Mouse (Mus musculus): ENCODE measurements around the gene Cblb. TPM values are rescaled to one million over a fixed set of nuclear protein-coding genes. Genes with fewer than 3 reads are reported as not detected.

The Cblb gene
- polyA plus RNA-seq, 1 experiment from 2014 or later: 7.4 TPM

DNA sequence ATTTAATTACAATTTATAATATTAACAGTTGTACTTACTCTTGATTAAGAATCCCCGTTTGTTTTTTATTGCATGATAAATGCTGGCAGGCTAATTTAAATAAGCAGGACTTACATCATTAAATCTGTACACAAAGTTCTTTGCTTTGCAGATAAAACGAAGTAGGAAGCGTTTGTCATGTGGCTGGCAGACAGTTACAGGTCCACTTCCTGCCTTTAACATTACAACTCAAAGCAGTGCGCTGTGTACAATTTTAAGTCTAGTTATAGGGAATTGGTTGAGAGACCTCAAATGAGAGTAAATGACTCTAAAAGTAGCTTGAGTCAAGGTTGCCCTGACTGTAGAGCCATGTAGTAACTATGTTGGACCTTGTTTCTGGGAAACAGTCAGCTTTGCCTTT, 25.1 kb downstream of the Cblb start:
- no peaks in the 10 kb centered on the region for H3K27me3 ChIP-seq
- CTCF ChIA-PET: interaction anchor here (0.8 kb wide), 1 partner anchor 15 kb away, joined by 3 read pairs; no protein-coding TSS in a partner anchor
- ATAC-seq (no peak), DNase-seq (ENCODE audit: low read depth, low spot score) (no peak)
- POLR2A ChIA-PET: no interaction called here
- in situ Hi-C loops (cut with MboI; ENCODE audit: low pct_unique_long_range_greater_than_20kb): no loop called here
- no peak for TF ChIP-seq CTCF (IDR thresholded peaks at IDR 0.05)

DNA sequence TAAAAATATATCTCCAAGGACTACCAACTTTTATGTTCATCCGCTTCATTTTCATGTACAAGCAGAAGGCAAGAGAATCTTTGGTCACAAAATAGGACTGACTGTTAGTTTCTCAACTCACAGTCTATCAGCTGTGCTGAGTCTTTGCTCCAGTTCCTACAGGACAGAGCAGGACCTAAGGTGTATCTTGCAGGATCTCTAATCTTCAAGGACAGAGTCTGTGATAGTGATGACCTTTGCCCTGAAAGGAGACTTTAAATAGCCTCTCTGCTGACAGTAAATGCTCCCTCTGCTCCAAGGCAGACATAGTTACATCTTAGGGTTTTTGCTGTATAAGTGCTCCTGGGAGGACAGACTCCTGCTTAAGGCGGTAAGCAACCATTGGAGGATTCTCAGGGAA, 26.3 kb downstream of the Cblb start:
- ChIA-PET CTCF (no interaction called here), POLR2A (no interaction called here)
- H3K27me3 ChIP-seq: no peaks in the 10 kb centered on the region
- ATAC-seq (no peak), DNase-seq (ENCODE audit: low read depth, low spot score) (no peak)
- in situ Hi-C loops (cut with MboI; ENCODE audit: low pct_unique_long_range_greater_than_20kb): no loop called here
- TF ChIP-seq CTCF (IDR thresholded peaks at IDR 0.05): no peak

DNA sequence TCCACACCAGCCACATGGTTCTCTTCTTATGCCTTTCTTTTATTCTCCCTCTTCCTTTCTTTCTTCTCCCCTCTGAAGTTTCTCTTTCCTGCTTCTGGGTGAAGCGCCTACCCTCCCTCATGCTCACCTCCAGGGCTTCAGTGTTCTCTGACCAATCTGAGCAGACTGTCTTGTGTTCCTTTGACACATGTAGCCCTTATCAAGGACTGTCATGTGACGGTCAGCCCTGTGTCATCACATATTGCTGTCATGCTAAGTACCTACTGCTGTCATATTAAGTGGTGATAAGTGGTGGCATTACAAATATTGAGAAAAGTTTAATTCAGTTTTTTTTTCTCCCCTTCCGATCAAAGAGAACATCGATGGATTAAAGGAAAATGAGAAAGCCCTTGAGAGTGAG, 28.5 kb downstream of the Cblb start:
- in situ Hi-C loops (cut with MboI; ENCODE audit: low pct_unique_long_range_greater_than_20kb): no loop called here
- POLR2A ChIA-PET: no interaction called here

DNA sequence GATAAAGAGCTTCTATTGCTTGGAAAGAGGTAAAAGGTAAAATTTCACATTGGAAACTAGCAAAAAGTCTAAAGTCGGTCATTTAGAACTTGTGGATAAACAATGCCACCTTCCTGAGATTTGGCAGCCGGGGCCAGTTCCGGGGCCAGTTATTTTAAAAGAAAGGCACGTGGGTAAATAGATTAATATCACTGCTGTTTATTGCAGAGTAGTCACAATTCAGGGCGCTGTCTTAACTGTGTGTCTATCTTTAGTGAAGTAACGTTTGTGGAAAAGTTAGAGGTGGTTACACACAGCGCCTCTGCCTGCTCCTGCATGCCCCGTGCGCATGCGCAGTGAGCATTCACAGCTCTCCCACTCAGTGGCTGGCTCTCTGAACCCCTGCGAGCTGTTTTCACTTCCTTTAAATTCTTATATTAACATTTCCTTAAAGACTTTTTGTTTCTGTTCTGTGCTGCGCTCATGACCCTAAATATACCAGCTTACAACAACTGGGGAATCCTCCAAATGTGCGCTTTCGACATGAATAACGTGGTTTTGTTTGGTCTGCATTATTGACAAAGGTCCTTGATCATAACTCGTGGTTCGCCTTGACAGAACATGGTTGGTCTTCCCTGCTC, 29.2 kb downstream of the Cblb start:
- TF ChIP-seq CTCF (IDR thresholded peaks at IDR 0.05): no peak
- in situ Hi-C loops (cut with MboI; ENCODE audit: low pct_unique_long_range_greater_than_20kb): no loop called here
- DNase-seq (ENCODE audit: low read depth, low spot score) (no peak), ATAC-seq (no peak)
- H3K27me3 ChIP-seq: no peaks in the 10 kb centered on the region
- CTCF ChIA-PET: interaction anchor here (1.1 to 1.2 kb wide), 2 partner anchors 11 to 28 kb away, joined by 3 read pairs; no protein-coding TSS in a partner anchor
- POLR2A ChIA-PET: no interaction called here

More for the DNA sequence above, 28.5 kb downstream of the Cblb start:
- CTCF ChIA-PET: no interaction called here
- DNase-seq (ENCODE audit: low read depth, low spot score): no peak
- no peak for TF ChIP-seq CTCF (IDR thresholded peaks at IDR 0.05)
- no peak for ATAC-seq
- no peaks in the 10 kb centered on the region for H3K27me3 ChIP-seq

DNA sequence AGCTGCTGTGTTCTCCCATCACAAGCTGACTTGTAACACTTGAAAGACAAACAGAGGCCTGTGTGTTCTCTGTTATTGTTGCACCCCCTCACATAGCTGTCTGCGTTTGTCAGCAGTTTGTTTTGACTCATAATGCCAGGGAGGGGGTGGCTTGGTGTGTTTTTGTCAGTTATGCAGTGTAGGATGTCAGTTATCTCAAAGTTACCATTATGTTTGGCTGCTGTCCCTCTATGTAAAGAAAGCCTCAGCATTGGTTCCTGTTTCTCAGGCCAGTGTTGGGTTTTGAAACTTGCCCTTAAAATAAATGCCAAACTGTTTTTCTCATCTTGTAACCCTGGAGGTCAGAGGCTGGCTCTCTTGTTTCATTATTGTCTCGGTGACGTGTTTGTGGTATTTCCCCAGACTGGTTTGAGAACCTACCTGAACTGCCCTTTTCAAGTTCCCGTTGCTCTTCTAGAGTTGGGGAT, 30.0 kb downstream of the Cblb start:
- in situ Hi-C loops (cut with MboI; ENCODE audit: low pct_unique_long_range_greater_than_20kb): no loop called here
- DNase-seq (ENCODE audit: low read depth, low spot score): peak; percentile 7
- TF ChIP-seq CTCF (IDR thresholded peaks at IDR 0.05): no peak
- ATAC-seq: no peak
- ChIA-PET CTCF (interaction anchor here (1.1 to 1.2 kb wide), 2 partner anchors 10 to 29 kb away, joined by 3 read pairs; no protein-coding TSS in a partner anchor), POLR2A (no interaction called here)
- H3K27me3 ChIP-seq: no peaks in the 10 kb centered on the region

DNA sequence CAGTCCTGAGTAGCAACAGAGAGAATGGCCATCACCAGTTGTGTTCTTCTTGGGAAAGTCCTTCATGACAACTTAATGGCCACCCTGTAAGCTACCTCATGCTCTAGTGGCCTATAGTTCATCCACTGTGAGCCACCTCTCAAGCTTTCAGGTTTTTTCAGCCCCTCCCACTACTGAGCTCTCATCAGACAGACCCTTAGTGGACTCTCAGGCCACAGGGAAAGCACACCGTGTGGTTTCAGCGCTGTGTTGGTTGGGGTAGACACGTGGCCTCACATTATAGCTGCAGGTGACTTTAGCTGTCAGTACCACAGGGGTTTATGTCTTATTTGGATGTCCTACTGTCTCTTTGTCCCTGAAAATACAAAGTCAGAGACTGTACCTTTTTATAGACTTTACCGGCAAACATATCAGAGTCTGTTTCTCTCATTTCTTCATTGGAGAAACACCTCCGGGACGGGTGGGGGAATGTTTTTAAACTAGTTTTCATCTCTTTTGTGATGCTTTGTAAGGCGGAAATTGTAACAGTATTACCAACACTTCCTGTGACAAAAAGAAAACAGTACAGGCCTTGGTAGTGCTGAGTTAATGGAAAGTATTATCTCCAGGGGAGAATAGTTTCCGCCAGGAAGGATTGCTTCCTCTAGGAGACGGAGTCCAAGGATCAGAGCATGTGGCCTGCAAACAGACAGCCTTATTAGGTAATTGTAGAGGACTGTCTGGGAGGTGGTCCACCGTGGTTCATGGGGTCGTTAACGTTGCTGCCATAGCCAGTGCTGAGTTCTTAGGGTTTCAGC, 33.5 kb downstream of the Cblb start:
- no peak for TF ChIP-seq CTCF (IDR thresholded peaks at IDR 0.05)
- DNase-seq (ENCODE audit: low read depth, low spot score): no peak
- CTCF ChIA-PET: no interaction called here
- POLR2A ChIA-PET: interaction anchor here (0.5 kb wide), 1 partner anchor 338 kb away, joined by 4 read pairs; no protein-coding TSS in a partner anchor
- ATAC-seq: no peak
- H3K27me3 ChIP-seq: no peaks in the 10 kb centered on the region
- in situ Hi-C loops (cut with MboI; ENCODE audit: low pct_unique_long_range_greater_than_20kb): no loop called here

DNA sequence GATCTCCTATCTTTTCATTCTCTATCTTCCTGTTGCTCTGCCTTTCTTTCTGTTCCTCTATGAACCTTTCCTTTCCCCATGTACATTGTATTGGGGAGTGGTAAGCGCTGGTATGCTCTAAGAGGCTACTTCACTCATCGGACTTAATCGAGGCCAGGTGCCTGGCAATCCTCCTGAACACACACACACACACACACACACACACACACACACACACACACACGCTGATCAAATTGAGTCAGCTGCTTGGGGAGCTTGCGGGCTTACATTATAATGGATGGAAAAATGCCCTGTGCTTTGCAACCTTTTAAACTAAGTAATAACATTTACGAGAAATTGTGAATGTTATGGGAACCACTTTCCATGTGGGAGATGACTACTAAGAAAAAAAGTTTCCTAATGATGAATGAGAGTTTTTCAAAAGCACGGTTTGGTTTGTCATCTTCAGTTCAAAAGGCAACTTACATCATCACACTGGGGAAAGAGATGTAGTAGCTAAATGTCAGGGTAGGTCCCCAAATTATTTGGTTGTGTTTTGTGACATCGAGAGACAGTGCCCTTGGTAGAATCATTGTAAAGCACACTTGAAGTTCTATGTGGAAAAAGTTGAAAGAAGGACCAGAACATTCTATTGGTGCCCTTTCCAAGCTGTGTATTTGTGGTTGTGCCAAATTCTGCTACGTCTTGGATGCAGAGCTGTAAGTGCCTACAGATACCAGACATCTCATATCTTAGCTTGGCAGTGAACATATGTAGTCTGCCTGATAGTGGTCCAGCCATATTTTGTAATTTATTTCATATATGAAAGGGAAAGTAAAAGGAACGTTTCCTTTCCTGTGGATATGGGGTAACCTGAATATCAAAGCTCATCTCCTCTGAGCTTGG, 36.8 kb downstream of the Cblb start:
- ChIA-PET CTCF (interaction anchor here (1.7 kb wide), 1 partner anchor 11 kb away, joined by 5 read pairs; no protein-coding TSS in a partner anchor), POLR2A (interaction anchor here (0.7 to 0.8 kb wide), 2 partner anchors 24 to 377 kb away, joined by 3 to 4 read pairs; no protein-coding TSS in a partner anchor)
- H3K27me3 ChIP-seq: no peaks in the 10 kb centered on the region
- in situ Hi-C loops (cut with MboI; ENCODE audit: low pct_unique_long_range_greater_than_20kb): no loop called here
- DNase-seq (ENCODE audit: low read depth, low spot score) (no peak), ATAC-seq (no peak)
- no peak for TF ChIP-seq CTCF (IDR thresholded peaks at IDR 0.05)

DNA sequence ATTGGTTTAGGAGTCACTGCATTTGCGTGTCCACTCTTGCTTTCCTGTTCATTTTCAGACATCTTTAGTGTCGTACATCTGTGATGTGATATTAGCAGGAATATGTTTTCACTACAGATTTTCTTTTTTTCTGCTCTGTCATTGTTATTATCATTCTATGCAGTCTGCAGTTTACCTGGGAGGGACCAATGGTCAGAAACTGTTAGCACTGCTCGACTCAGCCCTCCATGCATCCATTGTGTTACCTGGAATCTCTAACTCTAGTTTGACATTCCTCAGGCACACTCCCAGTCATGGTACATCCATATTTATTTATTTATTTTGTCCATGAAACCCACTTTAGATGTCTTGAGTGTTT, 37.5 kb downstream of the Cblb start:
- TF ChIP-seq CTCF (IDR thresholded peaks at IDR 0.05): no peak
- ATAC-seq (no peak), DNase-seq (ENCODE audit: low read depth, low spot score) (no peak)
- in situ Hi-C loops (cut with MboI; ENCODE audit: low pct_unique_long_range_greater_than_20kb): no loop called here
- ChIA-PET POLR2A (no interaction called here), CTCF (interaction anchor here (1.7 to 1.8 kb wide), 2 partner anchors 10 to 12 kb away, joined by 5 to 6 read pairs; no protein-coding TSS in a partner anchor)
- H3K27me3 ChIP-seq: no peaks in the 10 kb centered on the region

DNA sequence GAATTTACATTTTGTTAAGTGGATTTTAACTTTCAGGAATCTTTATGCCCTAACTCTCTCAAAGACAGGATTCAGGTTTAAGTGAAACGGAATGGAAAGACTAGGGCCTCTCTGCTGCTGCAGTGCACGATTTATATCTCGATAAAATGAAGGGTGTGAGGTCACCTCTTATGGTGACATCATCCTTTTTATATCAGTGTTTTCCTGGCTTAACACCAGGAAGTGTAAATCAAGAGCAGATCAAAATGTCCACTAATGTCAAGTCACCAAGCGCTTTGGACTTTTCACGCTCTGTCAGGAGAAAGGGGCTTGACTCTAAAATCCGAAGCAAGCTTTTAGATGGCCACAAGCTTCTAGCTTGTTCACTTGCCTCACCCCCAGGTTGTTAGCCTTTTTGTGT, 38.6 kb downstream of the Cblb start:
- no peak for ATAC-seq
- ChIA-PET POLR2A (no interaction called here), CTCF (interaction anchor here (1.7 to 1.8 kb wide), 3 partner anchors 9 to 17 kb away, joined by 3 to 6 read pairs (median 5); no protein-coding TSS in a partner anchor)
- no peak for TF ChIP-seq CTCF (IDR thresholded peaks at IDR 0.05)
- no peak for DNase-seq (ENCODE audit: low read depth, low spot score)
- H3K27me3 ChIP-seq: no peaks in the 10 kb centered on the region
- in situ Hi-C loops (cut with MboI; ENCODE audit: low pct_unique_long_range_greater_than_20kb): no loop called here

DNA sequence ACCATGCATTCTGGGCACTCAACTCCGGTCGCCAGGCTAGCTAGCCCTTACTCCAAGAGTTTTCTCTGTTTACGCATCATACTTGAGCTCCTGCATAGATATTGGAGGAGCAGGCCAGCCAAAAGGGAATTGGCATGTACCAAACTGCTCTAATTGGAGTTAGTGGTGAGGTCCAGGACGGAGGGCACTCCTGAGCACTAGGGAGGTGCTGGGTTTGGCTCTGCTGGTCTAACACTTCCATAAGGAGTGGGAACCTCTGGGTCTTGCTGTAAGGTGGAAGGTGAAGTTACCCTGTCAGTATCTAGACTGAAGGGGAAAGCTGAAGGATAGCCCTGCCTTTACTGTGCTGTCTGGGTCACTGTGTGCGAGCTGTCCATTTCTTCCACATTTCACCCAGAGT, 39.1 kb downstream of the Cblb start:
- ATAC-seq (no peak), DNase-seq (ENCODE audit: low read depth, low spot score) (no peak)
- TF ChIP-seq CTCF (IDR thresholded peaks at IDR 0.05): no peak
- in situ Hi-C loops (cut with MboI; ENCODE audit: low pct_unique_long_range_greater_than_20kb): no loop called here
- ChIA-PET POLR2A (no interaction called here), CTCF (interaction anchor here (1.7 to 1.8 kb wide), 2 partner anchors 10 to 18 kb away, joined by 3 to 6 read pairs; no protein-coding TSS in a partner anchor)
- H3K27me3 ChIP-seq: no peaks in the 10 kb centered on the region
